Mouse (Mus musculus) heart, adult 2 months (tissue): ENCODE results near the gene Mag.

Experiments
- CTCF ChIP-seq: fragments of 200-600 bp; IDR thresholded peaks from 2 replicates; pipeline ENCODE4 v1.8.1; 2022; ENCODE audit warnings: antibody characterized with exemption, mild to moderate bottlenecking, moderate library complexity
- EP300 ChIP-seq: fragments of 200-500 bp; IDR thresholded peaks from 2 replicates; pipeline ENCODE4 v1.6.1; 2011; ENCODE audit warnings: low read depth, low read length, control low read depth; ENCODE audit not compliant: insufficient read depth

- TF ChIP-seq EP300 = no peak
- no peak for TF ChIP-seq CTCF
Observed at GRCm38 (mm10) chr7:30895217-30895616, 19.5 kb downstream of the Mag start.
